Mouse (Mus musculus): ENCODE data around the gene Exosc3. TPM values are rescaled to one million over a fixed set of nuclear protein-coding genes. Genes with fewer than 3 reads are reported as not detected.

The Exosc3 gene
- polyA plus RNA-seq, 1 experiment = 13.7 TPM

DNA sequence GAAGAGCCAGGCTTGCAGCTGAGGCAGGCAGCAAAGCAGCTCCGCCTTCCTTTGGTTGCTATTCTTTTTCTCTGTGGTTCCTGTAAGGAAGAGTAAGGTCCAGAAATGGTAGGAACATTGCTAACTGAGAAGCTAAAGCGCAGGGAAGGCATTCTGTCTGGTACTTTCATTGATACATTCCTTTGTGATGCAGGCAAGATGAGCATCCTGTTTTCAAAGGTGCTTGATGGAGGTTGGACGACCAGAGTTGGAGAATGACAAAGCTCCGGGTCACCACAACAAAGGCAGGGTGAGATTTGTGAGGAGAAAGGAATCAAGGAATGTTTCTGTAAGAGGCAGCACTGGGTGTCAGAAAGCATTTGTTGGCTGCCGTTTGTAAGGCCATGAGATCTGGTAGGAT is 54.6 kb downstream of the Exosc3 start:
- DNase-seq (ENCODE audit: low read depth, low spot score) = no peak
- 80% methylated on average over 5 of the region's 5 CpGs for WGBS

DNA sequence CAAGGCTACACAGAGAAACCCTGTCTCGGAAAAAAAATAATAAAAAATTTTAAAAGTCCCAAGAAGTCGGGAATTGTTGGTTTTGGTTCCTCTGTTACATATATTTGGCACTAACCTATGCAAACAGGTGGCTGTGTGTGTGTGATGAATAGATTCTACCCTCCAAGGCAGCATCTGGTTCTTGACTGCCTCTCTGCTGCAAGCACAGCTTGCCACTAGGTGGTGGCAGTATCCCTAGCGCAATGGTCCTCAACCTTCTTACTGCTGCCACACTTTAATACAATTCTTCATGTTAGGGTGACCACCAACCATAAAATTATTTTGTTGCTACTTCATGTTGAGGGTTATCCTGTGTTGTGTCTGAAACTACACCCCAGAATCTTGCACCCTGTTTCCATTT is 56.2 kb downstream of the Exosc3 start:
- DNase-seq (ENCODE audit: low read depth, low spot score) = no peak
- WGBS = 44% methylated on average over 3 of the region's 3 CpGs

DNA sequence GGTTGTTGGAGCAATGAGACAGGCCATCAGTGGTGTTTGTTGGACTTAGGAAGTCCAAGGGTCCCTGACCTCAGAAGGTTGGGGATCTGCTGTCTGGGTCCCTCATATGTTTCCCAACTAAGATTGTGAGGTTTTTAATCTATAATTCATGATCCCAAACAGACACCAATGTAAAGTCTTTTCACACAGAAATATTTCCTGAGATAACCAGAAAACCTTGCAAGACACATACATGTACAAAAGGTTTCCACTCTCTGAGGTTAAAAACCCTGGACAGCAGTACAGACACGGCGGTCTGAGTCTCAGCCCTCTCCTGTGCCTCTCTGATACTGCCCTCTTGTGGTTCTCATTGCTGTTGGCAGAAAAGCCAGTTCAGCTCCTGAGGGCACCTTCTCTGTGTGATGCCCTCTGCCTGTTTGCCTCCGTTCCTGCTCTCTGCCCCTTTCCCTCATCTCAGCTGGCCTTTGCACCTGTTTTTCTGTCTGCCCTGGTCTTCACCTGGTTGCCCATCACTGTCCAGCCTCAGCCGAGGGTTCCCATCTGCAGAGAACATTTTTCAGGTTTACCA is 62.5 kb downstream of the Exosc3 start:
- 15% methylated on average over 4 of the region's 4 CpGs for WGBS
- DNase-seq (ENCODE audit: low read depth, low spot score) = no peak

DNA sequence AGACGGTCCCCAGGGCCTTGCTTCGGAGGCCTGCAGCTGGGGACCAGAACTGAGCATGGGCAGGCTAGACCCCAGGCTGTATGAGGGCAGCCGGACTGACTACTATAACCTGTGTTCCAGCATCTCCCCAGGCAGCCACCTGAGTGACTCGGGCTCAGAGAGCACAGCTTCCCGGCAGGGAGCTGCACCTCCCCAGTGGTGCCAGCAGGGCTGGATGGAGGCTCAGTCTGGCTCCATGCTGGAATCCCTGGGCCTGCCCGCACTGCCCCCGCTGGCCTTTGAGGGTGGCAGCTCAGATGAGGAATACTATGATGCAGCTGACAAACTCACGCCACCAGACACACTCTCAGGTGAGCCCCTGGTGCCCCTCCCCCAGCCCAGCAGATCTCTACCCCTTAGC is 63.2 kb downstream of the Exosc3 start:
- WGBS = 51% methylated on average over 8 of the region's 8 CpGs
- no peak for DNase-seq (ENCODE audit: low read depth, low spot score)

DNA sequence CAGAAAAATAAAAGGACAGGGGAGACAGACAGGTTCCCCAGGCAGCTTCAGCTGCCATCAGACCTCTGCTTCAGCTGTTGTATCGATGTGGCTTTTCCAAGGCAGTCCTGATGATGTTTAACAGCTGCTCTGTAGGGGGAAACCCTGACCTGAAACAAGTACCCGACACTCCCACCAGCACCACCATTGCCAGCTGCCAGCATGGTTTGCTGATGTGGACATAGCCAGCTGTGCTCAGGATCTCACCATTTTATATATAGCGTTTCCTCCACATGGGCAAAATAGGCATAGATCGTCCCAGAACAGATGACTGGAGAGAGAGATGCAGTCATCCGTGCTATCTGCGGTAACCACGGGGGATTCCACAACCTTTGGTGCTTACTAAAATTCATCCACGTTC is 66.8 kb downstream of the Exosc3 start:
- WGBS = 80% methylated on average over 8 of the region's 8 CpGs
- DNase-seq (ENCODE audit: low read depth, low spot score) = no peak

DNA sequence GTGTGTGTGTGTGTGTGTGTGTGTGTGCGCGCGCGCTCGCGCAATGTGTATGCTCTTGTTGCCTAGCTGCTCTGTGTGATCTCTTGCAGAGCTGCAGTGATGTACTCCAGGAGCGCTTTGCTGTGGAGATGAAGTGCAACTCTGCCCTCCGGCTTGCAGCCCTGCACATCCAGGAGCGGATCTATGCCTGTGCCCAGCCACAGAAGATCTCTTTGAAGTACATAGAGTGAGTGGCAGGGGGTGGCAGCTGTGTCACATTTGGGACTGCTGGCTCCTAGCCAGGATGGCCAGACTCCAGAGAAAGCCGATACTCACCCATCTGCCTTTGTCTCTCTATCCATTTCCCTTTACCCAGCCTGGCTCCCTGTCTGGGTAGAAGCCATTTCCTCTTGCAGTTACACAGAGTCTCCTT is 71.5 kb downstream of the Exosc3 start:
- 61% methylated on average over 10 of the region's 10 CpGs for WGBS
- no peak for DNase-seq (ENCODE audit: low read depth, low spot score)

DNA sequence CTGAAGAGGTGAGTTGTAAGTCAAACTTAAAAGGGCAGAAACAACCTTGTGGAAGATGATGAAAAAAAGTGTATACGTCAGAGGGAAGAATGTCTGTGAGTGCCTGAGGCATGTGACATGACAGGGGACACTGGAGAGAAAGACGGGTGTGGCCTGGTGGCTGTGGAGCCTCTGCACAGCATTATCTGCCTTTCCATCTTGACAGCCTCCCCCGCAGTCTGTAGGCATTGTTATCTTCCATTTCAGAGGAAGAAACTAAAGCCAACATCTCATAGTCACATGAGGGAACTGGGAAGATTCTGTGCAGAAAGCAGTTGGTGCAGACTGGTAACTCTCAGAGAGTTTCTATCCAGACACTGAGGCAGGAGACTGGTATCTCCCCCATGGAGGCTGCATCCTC is 74.6 kb downstream of the Exosc3 start:
- WGBS = 35% methylated on average over 3 of the region's 3 CpGs
- no peak for DNase-seq (ENCODE audit: low read depth, low spot score)

Other genes starting within 250 kb of the Exosc3 start
- 134 and 140 TPM in 2 replicates for gene Tomm5, start 234.6 kb downstream of the Exosc3 start, polyA plus RNA-seq (2012; rRNA removed)
- gene Frmpd1, start 157.9 kb downstream of the Exosc3 start, polyA plus RNA-seq (2012; rRNA removed) = 0.38 and 0.41 TPM in 2 replicates
- 2.3 and 2.6 TPM in 2 replicates for gene Trmt10b, start 45.6 kb downstream of the Exosc3 start, polyA plus RNA-seq (2012; rRNA removed)
- 6.4 and 9.9 TPM in 2 replicates for gene Dcaf10, start 631 bp downstream of the Exosc3 start, polyA plus RNA-seq (2012; rRNA removed)
- gene Slc25a51, start 66.0 kb upstream of the Exosc3 start, polyA plus RNA-seq (2012; rRNA removed) = 46.4 and 83.2 TPM in 2 replicates
- 33.5 and 36.9 TPM in 2 replicates for gene Shb, start 189.7 kb upstream of the Exosc3 start, polyA plus RNA-seq (2012; rRNA removed)

Measured in large intestine, adult 2 months (tissue).